Mouse (Mus musculus): ENCODE measurements around the gene Ajap1.

- TF ChIP-seq POLR2A (IDR thresholded peaks at IDR 0.05; ENCODE audit: low read depth, low read length) (no peak), CTCF (IDR thresholded peaks at IDR 0.05; ENCODE audit: borderline replicate concordance, insufficient read depth, low read length) (no peak)
Measured at GRCm38 (mm10) chr4:153439868-153440267, 42.7 kb downstream of the Ajap1 start.
